Mouse (Mus musculus): Measurements from ENCODE around the gene B230118H07Rik.
A peak's percentile ranks its signal among the peaks of the same experiment; 100 is the strongest.

The B230118H07Rik gene

GRCm38 (mm10) chr2:101639840-101640350, 9.4 kb downstream of the B230118H07Rik start:
- DNase-seq (ENCODE audit: low read depth in 2 of 2, low spot score in 2 of 2) = no peak

DNA sequence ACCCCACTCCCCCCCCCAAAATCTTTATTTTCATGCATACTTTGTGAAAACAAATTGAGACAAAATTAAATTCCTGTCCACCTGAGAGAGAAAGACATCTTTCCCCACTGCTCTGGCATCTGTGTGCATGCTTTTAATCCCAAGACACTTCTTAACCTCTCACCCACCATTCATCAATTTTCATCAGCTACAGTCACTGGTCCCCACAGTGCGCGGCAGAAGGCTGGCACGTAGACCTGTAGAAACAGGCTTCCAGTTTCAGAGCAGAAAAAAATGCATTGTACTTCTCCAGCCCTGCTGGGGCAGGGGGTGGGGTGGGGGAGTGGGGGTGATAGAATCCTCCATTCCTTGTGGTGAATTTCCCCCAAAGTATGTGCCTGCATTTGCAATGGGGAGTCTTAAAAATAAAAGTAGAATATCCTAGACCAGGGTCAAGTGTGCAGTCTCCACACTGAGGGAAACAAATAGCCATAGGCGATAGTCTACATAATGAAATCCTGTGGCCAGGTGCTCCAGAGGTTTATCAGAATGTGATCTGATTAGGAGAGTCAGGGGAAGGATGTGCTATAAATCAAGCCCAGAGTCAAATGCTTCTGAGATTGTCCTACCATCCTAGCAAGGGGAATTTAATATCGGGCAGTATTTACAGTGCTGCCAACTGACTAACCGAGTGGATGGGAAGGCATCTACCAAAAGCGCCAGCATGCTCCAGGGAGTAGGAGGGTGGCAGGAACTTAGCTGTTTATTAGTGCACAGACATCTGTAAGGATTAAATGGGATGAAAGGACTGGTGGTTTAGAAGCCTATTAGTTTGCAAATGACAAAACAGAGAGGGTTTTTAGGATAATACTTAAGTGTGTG, 10.1 kb downstream of the B230118H07Rik start:
- DNase-seq (ENCODE audit: low read depth in 2 of 2, low spot score in 2 of 2) = no peak

- peak; percentile 44 to 62 for DNase-seq (ENCODE audit: low read depth in 2 of 2, low spot score in 2 of 2)
Observed at GRCm38 (mm10) chr2:101628297-101629236, 20.8 kb downstream of the B230118H07Rik start.

DNA sequence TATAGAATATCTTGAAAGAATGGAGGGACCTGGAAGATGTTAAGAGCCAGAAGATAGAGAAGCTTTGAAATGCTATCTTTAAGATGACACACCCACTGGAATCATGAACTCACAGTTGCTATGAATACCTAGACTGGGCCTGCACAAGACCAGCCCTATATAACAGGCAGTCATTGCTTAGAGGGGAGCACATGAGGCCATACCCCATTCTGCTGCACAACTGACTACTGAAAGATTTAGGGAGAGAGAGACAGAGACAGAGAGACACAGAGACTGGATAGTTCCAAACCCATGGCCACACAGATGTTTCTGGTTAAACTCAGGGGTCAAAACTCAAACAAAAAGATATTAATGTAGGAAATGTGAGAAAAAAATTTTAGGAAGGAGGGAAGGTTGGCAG, 22.1 kb downstream of the B230118H07Rik start:
- no peak for DNase-seq (ENCODE audit: low read depth in 2 of 2, low spot score in 2 of 2)

GRCm38 (mm10) chr2:101624526-101624925, 24.8 kb downstream of the B230118H07Rik start, which contains the start of gene Rag2:
Rag2 (plus strand) TSS chr2:101624718.
- no peak for DNase-seq (ENCODE audit: low read depth in 2 of 2, low spot score in 2 of 2)

GRCm38 (mm10) chr2:101624011-101624410, 25.3 kb downstream of the B230118H07Rik start:
- DNase-seq (ENCODE audit: low read depth in 2 of 2, low spot score in 2 of 2) = no peak

- DNase-seq (ENCODE audit: low read depth in 2 of 2, low spot score in 2 of 2) = no peak
Observed at GRCm38 (mm10) chr2:101623042-101623441, 26.3 kb downstream of the B230118H07Rik start.

DNA sequence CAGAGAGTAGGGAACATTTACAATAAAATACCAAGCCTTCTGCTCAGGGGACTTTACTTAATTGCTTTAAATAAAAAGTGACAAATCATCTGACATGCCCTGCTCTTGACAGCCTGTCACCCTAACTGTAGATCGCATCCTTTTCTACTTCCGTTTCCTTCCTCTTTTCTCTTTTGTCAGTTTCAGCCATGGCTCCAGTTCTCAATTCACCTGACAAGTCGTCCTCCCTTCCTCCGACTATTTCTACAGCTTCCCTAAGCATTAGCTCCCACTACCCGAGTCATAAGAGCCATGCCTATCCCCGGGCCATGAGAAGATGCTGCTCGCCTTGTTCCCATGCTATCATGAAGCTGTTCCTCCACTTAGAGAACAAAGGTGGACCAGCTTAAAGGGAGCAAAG, 27.7 kb downstream of the B230118H07Rik start:
- no peak for DNase-seq (ENCODE audit: low read depth in 2 of 2, low spot score in 2 of 2)

DNA sequence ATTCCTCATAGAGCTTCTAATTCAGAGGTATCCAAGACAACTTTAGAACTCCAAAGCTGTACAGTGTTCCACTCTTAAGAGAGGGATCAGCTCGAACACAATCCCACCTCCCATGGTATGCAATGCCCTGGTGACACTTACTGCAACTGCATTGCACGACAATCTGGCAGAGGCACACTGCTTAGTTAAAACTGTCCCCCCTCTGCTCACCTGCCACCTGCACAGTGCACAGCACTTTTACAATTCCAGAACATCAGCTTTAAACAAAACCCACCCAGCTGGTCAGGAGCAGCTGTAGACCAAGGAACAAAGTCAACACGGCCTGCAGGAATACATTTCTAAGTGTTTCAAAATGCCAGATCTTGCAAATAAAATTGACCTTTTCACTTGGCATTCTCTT, 28.4 kb downstream of the B230118H07Rik start:
- no peak for DNase-seq (ENCODE audit: low read depth in 2 of 2, low spot score in 2 of 2)

GRCm38 (mm10) chr2:101618373-101618772, 31.0 kb downstream of the B230118H07Rik start:
- DNase-seq (ENCODE audit: low read depth in 2 of 2, low spot score in 2 of 2) = no peak

DNA sequence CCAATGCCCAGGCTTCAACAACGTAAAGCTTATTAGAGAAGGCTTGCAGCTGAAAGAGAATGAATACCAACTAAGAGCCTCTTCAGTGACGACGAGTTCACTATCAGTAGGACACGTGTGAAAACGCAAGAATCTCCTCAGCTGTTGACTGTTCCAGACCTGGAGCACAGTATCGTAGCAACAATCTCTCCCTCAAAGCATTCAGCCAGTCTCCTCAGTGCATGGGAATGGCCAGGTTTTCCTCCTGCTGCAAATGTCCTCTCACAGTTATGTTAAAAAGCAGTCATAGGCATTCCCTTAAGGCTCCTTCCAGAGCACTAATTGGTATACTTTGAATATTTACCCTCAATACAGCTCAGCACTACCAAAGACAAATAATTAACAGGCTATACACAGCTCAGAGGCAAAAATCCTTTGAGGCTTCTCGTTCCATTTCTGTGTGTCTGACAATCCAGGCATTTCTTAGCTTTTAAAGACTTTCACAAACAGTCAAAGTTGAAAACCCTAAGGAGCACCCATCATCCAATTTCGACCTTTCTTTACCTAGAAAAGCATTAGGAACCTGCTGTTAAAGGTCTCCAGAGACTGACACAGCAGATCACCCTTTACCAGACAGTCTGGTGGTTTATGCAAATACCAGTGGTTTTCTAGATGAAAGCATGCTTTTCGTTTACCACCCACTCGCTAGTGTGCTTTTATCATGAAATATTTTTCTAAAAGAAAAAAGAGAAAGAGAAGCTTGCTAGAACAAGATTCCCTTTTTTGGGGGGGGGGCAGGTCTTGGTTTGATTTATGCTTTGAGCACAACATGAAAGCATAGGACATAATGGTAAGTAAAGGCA, 33.6 kb downstream of the B230118H07Rik start:
- DNase-seq (ENCODE audit: low read depth in 2 of 2, low spot score in 2 of 2) = peak in 1 of 2 experiments; percentile 14

DNA sequence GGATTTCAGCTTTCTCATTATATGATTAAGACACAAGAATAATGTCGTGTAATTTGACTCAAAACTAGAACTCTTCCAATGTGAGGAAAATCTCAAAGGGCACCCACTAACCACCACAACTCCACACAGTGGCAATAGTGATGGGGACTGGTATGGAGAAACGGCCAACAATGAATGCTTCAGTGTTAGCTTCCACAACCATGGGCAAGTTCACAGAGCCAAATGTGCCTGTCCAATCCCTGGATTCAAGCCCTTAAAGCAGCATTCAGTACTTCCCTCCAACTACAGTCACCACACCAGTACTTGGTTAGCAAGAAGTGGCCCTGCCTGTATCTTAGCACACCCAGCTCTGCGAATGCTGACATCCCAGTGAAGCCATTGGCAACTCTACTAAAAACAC, 38.5 kb downstream of the B230118H07Rik start:
- no peak for DNase-seq (ENCODE audit: low read depth in 2 of 2, low spot score in 2 of 2)

DNA sequence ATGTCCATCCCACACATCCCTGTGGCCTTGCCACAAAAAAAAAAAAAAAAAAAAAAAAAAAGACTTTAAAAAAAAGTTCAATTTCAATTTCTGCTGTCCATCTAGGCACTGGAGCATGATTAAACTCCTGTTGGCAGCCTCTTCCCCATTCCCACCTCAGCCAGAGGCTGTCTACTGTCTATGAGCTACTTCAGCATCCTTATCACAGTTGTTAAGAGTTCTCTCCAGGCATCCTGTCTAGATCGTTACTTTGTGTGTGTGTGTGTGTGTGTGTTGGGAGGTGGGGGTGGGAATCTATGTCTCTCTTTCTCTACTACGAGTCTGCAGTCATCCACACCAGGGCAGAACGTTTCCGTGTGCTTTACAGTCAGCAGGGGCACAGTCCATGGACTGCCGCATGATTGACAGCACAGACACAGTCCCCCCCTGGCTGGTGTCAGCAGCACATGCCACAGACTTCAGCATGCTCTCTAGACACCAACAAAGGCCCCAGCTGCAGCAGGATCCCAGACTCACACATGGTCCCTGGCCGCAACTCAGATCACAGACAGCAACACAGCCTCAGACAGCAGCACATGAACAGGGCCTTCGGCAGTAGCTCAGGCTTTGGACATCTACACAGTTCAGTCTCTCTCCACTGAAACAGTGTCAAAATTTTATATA, 41.0 kb downstream of the B230118H07Rik start:
- DNase-seq (ENCODE audit: low read depth in 2 of 2, low spot score in 2 of 2) = no peak

DNA sequence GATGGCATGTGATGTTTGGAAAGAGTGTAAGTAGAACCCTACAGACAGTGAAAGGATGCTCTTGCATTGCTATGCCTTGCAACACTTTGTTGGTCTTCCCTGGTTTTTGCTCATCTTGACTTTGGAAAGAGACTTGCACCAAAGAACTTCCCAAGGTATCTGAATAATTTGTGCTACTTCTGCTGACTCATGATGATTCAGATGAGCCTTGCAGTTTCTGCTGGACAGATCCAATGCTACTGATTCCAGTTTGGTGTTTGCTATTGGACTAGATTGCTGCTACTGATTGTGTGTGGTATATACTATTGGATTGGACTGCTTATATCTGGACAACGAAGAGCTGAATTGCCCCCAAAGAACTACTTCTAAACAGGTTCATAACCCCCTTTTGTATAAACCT, 46.2 kb downstream of the B230118H07Rik start:
- DNase-seq (ENCODE audit: low read depth in 2 of 2, low spot score in 2 of 2) = no peak

GRCm38 (mm10) chr2:101600703-101601102, 48.6 kb downstream of the B230118H07Rik start:
- no peak for DNase-seq (ENCODE audit: low read depth in 2 of 2, low spot score in 2 of 2)

DNA sequence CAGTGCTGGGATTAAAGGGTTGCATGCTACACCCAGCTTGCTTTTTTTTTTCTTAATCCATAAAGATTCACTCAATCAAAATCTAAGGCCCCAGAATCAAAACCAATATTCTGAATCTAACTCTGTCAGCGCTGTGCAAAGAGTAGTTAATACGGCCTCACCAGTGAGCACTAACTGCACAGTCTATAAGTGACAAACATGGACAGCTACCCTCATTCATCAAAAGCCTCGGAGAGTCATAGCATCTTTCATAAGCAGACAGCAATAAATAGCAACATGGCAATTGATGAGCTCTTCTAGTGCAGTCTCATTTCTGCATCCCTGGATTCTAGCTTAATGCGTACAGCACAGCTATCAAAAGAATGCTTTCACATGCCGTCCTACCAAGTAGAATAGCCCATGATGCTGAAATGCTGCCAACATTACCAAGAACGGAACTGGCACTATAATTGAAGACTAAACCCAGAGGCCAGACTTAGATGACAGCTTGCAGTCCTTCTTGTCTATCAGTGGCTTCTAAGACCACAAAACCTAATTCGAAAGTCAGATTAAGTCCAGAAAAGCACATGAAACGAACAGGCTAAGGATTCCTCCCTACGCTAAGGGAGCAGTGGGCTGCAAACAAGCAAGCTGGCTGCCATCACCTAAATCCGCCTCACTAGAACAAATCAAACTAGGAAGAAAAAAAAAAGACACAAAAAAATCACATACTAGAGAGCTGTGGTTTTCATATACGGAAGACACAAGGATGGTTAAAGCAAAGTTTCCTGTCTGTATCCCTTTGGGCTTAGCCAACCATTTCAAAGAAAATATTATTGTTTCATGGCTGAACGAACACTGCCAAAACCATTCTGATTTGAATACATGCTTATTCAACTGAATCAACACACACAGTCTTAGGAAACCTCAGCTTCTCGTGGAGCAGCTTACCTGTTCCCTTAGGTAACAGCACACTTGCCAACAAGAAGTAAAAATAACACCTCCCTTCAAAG, 50.8 kb downstream of the B230118H07Rik start:
- no peak for DNase-seq (ENCODE audit: low read depth in 2 of 2, low spot score in 2 of 2)

GRCm38 (mm10) chr2:101597186-101597585, 52.1 kb downstream of the B230118H07Rik start:
- no peak for DNase-seq (ENCODE audit: low read depth in 2 of 2, low spot score in 2 of 2)

DNA sequence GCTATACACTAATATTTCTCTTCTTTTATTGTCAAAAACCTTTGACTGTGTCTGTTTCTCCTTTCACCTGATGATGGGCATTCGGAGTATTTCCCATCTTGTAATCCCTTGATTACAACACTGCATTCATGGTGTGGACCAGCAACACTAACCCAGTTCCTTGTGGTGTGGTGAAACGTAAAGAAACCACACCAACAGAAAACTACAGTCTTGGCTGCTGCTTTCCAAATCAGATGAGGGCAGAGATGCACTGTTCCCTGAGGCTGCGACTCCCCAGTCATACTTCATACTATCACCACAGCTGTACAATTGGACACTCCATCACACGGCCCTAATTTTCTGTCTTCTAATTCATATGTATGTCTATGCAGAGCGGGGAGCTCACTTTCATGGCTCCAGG, 54.7 kb downstream of the B230118H07Rik start:
- DNase-seq (ENCODE audit: low read depth in 2 of 2, low spot score in 2 of 2) = no peak

GRCm38 (mm10) chr2:101592886-101593285, 56.4 kb downstream of the B230118H07Rik start:
- no peak for DNase-seq (ENCODE audit: low read depth in 2 of 2, low spot score in 2 of 2)

Data from CD8-positive naive resting alpha-beta T cell, adult 2 months (primary cell).